Mouse (Mus musculus) brown adipose tissue, adult 24 weeks (tissue): ENCODE data around the gene Mogat1. TPM values are rescaled to one million over a fixed set of nuclear protein-coding genes. Genes with fewer than 3 reads are reported as not detected.
"Not testable (repeated sequence)": the region's sequence is repeated elsewhere in the genome, so short reads cannot be mapped to it uniquely, and the experiment has no call there.

Experiments
- H3K27ac ChIP-seq: fragments of 200-500 bp; replicated peaks from 2 replicates; pipeline ENCODE4 v1.5.1; 2012; ENCODE audit warnings: low read depth, mild to moderate bottlenecking, low read length
- H3K4me1 ChIP-seq: fragments of 200-500 bp; 2 replicates; pipeline ENCODE4 v1.6.1; 2012; ENCODE audit warnings: low read length, mixed read lengths; ENCODE audit not compliant: control insufficient read depth, insufficient read depth, insufficient read length
- H3K4me3 ChIP-seq: fragments of 200-500 bp; 2 replicates; pipeline ENCODE4 v1.5.1; 2012; ENCODE audit warnings: low read depth, mild to moderate bottlenecking, low read length, moderate library complexity; ENCODE audit not compliant: insufficient read depth
- polyA plus RNA-seq: library from polyadenylated mRNA; stranded (reverse); fragments of >200 nt; gene quantifications from 2 replicates; pipeline ENCODE4 v1.2.4, GENCODE M21; 2012; ENCODE audit not compliant: missing spikeins, insufficient read depth, insufficient read length

The Mogat1 gene
- polyA plus RNA-seq, 1 experiment: 19.9 TPM

DNA sequence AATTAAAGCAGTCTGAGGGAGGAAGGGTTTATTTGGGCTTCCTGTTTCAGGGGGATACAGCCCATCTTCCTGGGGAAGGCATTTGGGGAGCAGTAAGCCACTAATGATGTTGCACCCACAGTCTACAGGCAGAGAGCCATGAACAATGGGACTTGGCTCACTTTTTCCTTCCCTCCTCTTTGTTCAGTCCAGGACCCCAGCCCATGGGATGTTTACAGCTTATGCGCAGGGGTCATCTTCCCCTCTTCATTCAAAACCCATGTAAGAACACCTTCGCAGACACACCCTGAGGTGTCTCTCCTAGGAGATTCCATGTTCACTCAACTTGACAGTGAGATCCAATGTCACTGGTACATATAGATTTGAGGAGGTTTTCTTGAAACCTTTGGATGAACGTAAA, 17.6 kb downstream of the Mogat1 start:
- Histone ChIP-seq H3K27ac (no peak overlapping the region), H3K4me1 (no peaks in the 10 kb centered on the region)

GRCm38 (mm10) chr1:78529011-78529410, 18.2 kb downstream of the Mogat1 start:
- Histone ChIP-seq H3K4me1 (no peaks in the 10 kb centered on the region), H3K4me3 (no peak overlapping the region), H3K27ac (no peak overlapping the region)

More for the DNA sequence above, 17.6 kb downstream of the Mogat1 start:
- H3K4me3 ChIP-seq: no peak overlapping the region

DNA sequence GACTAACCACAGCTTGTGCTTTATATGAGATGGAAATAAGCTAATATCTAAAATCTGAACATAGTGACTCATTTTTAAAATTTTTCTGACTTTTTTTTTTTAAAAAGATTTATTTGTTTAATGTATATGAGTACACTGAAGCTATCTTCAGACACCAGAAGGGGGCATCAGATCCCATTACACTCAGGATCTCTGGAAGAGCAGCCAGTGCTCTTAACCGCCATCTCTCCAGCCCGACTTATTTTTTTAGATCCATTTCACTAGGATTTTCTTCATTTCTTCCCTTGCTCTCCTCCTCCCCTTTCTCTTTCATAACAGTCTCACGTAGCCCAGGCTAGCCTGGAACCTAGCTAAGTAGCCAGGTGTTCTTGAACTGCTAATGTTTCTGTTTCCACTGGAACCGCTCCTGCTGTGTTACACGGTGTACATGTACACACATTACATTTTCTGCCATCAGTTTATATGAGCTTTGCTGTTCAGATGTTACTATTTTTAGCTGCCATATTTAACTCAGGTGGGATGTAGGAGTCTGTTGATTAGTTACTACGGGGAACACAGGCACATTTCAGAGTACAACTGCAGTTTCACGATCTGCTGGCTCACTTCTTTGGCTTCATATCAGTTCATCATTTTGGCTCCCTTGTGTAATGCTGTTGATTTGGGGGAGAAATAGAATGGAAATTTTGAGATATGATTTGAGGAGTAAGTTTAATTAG, 19.9 kb downstream of the Mogat1 start:
- H3K4me3 ChIP-seq: no peak overlapping the region
- no peaks in the 10 kb centered on the region for H3K4me1 ChIP-seq
- H3K27ac ChIP-seq: no peak overlapping the region

DNA sequence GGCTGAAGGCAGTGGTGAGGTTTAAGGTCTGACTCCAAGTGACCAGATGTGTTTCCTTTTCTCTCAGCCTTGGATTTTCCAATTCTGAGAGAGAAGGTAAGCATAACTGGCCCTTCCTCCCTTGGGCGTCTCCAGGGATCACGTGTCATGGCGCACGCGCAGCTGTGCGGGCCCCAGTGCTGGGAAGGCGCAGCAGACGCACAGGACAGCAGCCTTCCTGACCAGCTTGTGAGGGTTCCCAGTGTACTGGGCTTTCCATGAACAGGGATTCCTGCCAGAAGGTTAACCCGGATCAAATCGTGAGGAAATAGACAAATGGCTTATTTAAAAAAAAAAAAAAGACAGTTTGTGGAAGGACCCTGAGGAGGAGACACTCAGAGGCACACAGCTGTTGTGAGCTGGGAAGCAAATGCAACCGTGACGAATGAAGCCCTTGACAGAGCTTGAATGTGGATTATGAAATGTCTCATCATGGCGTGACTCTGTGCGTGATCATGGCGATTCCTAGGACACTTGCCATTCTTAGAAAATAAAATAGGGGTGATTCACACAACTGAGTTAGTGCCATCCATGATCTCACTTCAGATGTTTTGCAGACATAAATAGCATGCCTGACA, 21.5 kb downstream of the Mogat1 start:
- Histone ChIP-seq H3K4me3 (no peak overlapping the region), H3K4me1 (no peaks in the 10 kb centered on the region), H3K27ac (no peak overlapping the region)

DNA sequence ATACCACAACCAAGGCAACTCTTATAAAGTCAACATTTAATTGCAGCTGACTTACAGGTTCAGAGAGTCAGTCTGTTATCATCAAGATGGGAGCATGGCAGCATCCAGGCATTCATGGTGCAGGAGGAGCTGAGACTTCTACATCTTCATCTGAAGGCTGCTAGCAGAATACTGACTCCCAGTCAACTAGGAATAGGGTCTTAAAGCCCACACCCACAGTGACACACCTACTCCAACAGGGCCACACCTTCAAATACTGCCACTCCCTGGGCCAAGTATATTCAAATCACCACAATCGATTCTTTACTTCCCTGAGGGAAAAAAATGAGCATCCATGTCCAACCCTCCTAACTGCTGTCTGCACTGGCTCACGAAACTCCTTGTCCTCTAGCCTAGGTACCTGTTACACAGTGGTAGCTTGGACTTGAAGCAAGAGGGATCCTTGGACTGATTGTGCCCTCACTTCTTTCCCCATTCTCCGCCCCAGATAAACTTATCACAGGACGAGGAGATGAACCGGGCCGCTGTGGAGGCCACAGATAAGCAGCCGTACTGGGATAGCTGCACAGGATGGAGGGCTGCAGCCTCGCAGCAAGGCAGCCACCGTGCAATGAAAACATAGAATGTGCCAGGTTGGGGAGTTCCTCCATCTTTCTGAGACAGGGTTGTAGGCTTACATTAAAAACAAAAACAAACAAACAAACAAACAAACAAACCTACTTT, 23.8 kb downstream of the Mogat1 start:
- Histone ChIP-seq H3K4me3 (no peak overlapping the region), H3K4me1 (no peaks in the 10 kb centered on the region), H3K27ac (no peak overlapping the region)

GRCm38 (mm10) chr1:78536310-78537164, 25.7 kb downstream of the Mogat1 start:
- Histone ChIP-seq H3K27ac (no peak overlapping the region), H3K4me1 (no peaks in the 10 kb centered on the region), H3K4me3 (no peak overlapping the region; the same call in 1 of the 2 replicates)

- Histone ChIP-seq H3K4me3 (peak overlapping the region; percentile 24), H3K4me1 (no peaks in the 10 kb centered on the region), H3K27ac (0 out of 2 replicates have a peak overlapping the region, but pooled peaks have one; percentile 0)
These were observed 26.8 kb downstream of the Mogat1 start for GRCm38 (mm10) chr1:78537494-78538010.

- Histone ChIP-seq H3K27ac (no peak overlapping the region), H3K4me1 (no peaks in the 10 kb centered on the region), H3K4me3 (no peak overlapping the region)
These were observed 27.6 kb downstream of the Mogat1 start for GRCm38 (mm10) chr1:78538396-78538795.

DNA sequence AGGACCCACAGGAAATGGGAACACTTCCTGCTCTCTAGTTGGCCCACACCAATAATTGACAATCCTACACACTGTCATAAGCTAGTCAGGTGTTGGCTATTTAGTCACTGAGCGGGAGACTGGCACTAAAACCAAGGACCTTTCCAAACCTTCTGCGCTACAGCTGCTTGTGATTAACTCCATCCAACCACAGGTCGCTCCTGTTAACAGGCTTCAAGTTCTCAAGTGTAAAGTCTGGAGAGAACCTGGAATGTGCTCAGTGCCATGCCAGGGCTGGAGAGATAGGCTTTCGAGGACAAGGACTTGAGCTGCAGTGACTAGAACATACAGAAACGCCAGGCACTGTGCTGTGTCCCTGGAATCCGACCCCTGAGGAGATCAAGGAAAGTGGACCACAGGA, 28.4 kb downstream of the Mogat1 start:
- H3K4me3 ChIP-seq: no peak overlapping the region
- H3K27ac ChIP-seq: no peak overlapping the region
- H3K4me1 ChIP-seq: no peaks in the 10 kb centered on the region

GRCm38 (mm10) chr1:78543631-78544030, 32.8 kb downstream of the Mogat1 start:
- H3K4me1 ChIP-seq, H3K4me3 ChIP-seq, H3K27ac ChIP-seq: not testable (repeated sequence)

GRCm38 (mm10) chr1:78546258-78546657, 35.5 kb downstream of the Mogat1 start:
- no peaks in the 10 kb centered on the region for H3K4me1 ChIP-seq
- H3K4me3 ChIP-seq: no peak overlapping the region
- no peak overlapping the region for H3K27ac ChIP-seq

DNA sequence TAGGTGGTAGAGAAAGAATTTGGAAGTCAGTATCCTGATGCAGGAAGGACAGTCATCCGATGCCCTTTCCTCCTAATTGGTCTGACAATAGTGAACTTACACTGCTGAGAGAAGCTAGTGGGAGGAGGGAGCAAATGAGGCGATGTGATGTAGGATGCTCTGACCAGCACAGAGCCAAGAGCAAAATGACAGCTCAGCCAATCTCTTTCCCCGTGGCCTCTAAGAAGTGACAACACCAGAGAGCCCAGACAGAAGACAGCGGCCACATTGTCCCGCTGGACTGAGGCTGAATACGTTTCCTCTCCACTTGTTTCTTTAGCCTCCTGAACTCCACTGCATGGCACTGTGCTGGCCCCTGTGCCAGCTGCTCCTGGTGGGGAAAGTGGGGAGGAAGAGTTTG, 38.2 kb downstream of the Mogat1 start:
- Histone ChIP-seq H3K4me1 (no peaks in the 10 kb centered on the region), H3K27ac (no peak overlapping the region), H3K4me3 (no peak overlapping the region)

DNA sequence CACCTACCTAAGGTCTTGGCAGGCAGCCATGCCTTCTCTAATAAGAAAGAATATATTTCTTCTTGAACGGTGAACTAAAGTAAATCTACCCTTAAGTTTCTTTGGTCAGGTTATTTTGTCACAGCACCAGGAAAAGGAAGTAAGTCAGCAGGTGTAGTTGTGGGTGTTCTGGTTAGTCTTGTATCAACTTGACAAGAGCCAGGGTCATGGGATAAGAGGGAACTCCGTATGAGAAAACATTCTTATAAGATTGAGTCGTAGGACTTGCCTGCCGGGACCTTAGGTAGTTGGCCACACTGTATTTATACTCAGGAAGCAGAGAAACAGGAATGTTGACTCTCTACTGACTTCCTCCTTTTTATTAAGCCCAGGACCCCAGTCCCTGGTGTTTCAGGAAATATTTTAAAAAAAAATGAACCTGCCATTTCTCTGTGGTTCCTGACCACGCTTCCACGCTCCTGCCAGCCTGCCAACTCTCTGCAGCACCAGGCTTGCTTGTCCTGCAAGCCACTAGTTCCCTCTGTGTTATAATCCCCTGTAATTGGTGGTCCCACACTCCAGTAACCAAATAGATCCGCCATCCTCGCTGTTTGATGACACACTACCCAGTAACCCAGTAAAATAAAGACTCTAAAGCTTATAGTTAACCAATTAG, 43.3 kb downstream of the Mogat1 start:
- Histone ChIP-seq H3K4me1 (no peaks in the 10 kb centered on the region), H3K27ac (no peak overlapping the region), H3K4me3 (no peak overlapping the region)

- no peak overlapping the region for H3K4me3 ChIP-seq
- H3K27ac ChIP-seq: no peak overlapping the region
These were observed 56.2 kb downstream of the Mogat1 start for GRCm38 (mm10) chr1:78566963-78567362.

More at GRCm38 (mm10) chr1:78566963-78567362, 56.2 kb downstream of the Mogat1 start:
- H3K4me1 ChIP-seq: no peaks in the 10 kb centered on the region
